Mouse (Mus musculus) common myeloid progenitor, adult 5-6 weeks (primary cell): ENCODE measurements around the gene Olfr1340. TPM values are rescaled to one million over a fixed set of nuclear protein-coding genes. Genes with fewer than 3 reads are reported as not detected.

ENCODE experiments used
- ATAC-seq: replicated peaks from 2 replicates; pipeline ENCODE4 v1.8.0; 2016; ENCODE audit warnings: low read depth, mild to moderate bottlenecking, moderate TSS enrichment, inconsistent platforms; ENCODE audit not compliant: poor library complexity, severe bottlenecking
- total RNA-seq: library from RNA; stranded (forward); fragments of 200-1000, 187-1606 nt; gene quantifications from 2 replicates; pipeline ENCODE4 v1.2.3, GENCODE M21; 2017

Gene Olfr1340
- not detected in 2 replicates for total RNA-seq

DNA sequence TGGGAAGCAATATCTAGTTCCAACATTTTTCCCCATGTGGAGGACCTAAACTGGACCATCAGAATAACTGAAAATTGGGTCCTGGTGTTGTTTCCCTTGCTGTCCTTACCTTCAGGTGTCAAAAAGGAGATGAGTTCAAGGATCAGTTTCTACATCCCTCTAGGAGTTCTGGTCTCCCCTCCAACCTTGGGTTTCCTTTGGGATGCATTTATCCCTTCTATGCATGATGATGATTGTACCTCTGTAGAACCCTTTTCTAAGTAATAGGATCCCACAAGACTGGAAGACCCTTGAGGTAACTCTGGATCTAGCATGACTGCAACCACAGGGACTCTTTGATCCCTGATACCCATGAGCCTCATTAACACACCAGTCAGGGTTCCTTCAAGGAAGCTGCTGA lies at the start of gene Olfr1340:
Olfr1340 (plus strand) TSS at position 301 of the 400 bp plus-strand sequence.
- ATAC-seq: no peak

DNA sequence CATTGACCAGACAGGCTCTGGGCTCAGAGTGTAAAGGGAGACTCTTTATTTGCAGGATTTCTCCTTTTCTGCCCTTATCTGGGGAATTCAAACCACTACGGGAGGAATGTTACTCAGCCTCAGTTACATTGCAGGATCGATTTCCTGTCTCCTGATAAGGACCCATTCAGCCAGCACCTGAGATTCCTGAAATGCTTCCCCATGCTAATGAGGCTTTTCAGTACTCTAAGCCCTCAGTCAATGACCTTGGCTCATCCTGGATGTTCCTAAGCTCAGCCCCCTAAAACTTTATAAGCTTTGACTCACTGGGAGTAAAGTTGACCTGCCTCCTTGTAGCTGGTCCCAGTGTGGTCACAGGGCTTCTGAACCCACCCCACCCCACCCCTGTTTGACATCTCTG lies 32.9 kb upstream of the Olfr1340 start:
- no peak for ATAC-seq

DNA sequence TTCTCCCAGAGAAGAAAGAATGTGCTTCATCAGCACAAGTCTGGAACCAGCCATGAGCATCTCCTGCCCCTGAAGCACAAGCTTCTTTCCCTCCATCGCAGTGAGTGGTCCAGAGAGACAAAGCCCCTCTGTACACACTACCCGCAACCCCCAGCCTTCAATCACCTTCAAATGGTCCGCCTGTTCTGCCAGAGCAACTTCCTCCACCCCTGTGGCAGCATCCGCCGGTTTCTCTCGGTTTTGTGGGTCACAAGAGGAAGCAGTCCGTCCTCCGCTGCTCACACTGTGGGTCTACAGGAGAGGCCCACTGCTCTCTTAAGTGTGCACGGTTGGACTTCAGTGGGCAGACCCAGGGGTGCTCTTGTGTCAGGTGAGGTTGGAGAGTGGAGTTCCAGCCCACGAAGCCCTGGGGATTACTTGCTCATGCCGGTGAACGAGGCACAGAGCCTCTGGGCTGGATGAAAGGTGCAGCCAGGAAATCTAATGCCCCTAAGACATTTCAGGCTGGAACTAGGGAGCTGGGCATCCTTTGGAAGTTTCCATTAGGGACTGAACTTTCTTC lies 27.4 kb upstream of the Olfr1340 start, which contains the start of gene Olfr1342:
Olfr1342 (minus strand) TSS at position 345 of the 562 bp plus-strand sequence.
- peak; percentile 50 for ATAC-seq

GRCm38 (mm10) chr4:118693812-118694211 lies 26.1 kb upstream of the Olfr1340 start:
- no peak for ATAC-seq

DNA sequence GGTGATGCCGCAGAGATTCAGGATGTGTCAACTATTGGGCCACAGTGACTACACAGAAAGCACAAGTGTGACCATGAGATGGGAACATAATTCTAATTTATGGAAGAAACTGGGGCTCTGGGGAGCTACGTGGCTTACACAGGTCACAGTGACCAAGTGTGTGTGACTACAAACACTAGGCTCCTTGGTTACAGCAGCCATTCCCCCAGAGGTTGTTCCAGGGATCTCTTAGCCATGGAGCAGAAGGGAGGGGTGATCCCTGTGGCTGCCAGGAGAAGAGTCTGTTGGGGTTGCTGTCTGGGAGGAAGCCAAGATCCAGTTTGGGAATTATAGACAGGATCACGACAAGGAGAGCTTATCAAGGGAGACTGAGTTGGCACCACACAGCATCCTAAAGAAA lies 16.7 kb upstream of the Olfr1340 start, which contains the start of gene Olfr1341:
Olfr1341 (plus strand) TSS at position 301 of the 400 bp plus-strand sequence.
- ATAC-seq: no peak

DNA sequence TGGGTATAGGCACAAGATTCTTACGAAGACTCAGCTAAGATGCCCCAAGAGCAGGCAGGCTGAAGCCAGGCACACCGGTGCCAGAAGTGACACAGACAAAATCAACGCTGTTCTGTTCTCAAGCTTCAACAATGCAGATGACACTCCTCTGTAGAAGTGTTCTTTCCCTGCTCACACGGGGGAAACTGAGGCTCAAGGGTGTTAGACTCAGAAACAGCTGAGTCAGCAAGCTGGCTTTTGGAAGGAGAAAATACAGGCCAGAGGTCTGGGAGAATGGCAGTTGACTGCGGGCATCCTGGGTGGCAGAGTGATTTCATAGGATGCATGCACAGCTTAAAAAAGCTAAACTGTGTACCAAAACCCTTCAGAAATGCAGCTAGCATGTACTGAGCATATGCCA lies 11.9 kb upstream of the Olfr1340 start:
- no peak for ATAC-seq

- no peak for ATAC-seq
These were observed 8.3 kb upstream of the Olfr1340 start for GRCm38 (mm10) chr4:118711656-118712055.

DNA sequence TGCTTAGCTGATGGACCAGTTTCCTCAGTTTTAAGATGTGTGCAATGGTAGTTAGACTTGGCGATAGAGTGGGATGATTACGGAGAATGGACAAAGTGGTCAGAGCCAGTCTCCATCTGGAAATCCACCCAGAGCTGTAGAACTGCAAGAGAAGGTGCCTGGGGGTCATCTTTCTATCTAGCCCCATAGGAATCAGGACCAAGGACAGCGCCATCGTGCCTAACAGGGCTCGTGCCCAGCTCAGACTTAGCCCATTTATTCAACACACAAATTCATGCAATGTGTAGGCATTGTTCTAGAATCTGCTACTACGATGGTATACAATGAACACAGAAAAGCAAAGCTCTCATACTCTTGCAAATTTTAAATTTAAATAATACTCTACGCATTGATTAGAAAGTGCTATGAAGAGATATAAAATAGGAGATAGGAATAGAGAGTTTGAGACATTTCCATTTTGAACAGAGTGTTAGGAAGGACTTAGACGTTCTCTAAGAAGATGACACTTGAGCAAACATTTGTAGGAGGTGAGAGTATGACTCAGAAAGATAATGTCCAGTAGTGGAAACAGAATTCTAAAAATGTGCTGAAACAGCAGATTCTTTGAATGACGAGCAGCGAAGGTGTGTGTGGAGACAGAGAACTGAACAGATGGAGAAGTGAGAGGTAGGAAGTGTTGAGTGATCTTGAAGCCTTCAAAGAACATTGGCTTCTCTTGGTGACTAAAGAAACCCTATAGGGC lies 2.0 kb downstream of the Olfr1340 start:
- ATAC-seq: no peak

DNA sequence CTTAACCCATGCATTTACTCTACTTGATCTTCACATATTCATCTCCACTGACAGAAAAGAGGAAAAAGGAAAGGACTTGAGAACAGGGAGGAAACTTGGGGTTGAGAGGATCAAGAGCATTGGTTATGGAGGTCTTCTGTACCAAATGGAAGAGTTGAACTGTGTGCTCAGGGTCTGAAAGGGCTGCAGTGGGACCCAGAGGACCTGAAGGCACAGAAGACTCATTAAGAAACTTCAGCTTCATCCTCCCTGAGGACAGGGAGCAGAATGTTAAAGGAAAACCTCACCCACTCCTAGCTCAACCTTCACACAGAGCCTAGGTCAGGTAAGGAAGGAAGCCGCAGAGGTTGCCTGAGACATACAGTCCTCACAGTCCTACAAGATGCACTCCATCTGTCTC lies 11.9 kb downstream of the Olfr1340 start, which contains the start of gene Olfr1339:
Olfr1339 (plus strand) TSS at position 301 of the 400 bp plus-strand sequence.
- ATAC-seq: no peak

- no peak for ATAC-seq
These were observed 19.6 kb downstream of the Olfr1340 start for GRCm38 (mm10) chr4:118739574-118739973.

DNA sequence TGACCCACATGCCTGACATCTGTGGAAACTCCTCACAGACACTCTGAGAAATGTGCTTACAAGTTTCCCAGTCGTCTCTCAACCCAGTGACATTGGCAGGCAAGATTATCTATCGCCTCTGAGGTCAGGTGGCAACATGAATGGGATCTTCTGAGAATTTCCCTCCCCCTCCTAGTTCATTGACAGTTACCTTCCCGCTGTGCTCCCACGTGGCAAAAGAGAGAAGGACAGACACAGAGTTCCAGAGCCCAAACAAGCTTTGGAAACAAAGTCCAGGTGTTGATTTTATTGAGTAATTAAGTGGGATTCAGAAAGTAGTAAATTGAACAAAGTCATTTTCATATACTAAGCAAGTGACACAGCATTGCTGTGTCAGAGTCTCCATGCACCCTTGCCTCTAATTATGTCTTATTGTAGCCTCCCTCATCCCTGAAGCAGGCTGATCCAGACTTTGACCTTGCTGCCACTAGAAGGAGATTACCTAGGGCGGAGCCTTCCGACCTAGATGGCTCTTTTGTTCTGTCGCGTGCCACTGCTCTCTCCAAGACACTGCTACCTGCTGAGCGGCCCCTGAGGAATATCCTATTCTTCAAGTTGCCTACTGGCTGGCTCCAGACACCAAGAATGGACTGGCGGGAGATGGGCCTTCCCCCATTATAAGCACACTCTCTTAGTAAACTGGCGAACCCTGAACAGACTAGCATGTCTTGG lies 21.2 kb downstream of the Olfr1340 start:
- ATAC-seq: no peak

- no peak for ATAC-seq
These were observed 21.9 kb downstream of the Olfr1340 start for GRCm38 (mm10) chr4:118741881-118742280.

- ATAC-seq: no peak
These were observed 38.7 kb downstream of the Olfr1340 start, which contains the start of gene Olfr1338 for GRCm38 (mm10) chr4:118758637-118759036. Gene Olfr1338, minus strand, starts transcription at chr4:118758737.

Other genes with a start within 250 kb of the Olfr1340 start
- gene Tie1, start 230.1 kb upstream of the Olfr1340 start, total RNA-seq: 7.5 and 8.0 TPM in 2 replicates
- not detected in 2 replicates for gene 2610528J11Rik, start 193.1 kb upstream of the Olfr1340 start, total RNA-seq
- gene Tmem125, start 176.1 kb upstream of the Olfr1340 start, total RNA-seq: 0.14 TPM in 1 of 2 replicates, not detected in the other
- gene Cfap57, start 99.4 kb upstream of the Olfr1340 start, total RNA-seq: 0.46 TPM in 1 of 2 replicates, not detected in the other
- 98.3 and 123 TPM in 2 replicates for gene Ebna1bp2, start 99.3 kb upstream of the Olfr1340 start, total RNA-seq
- gene Olfr62, start 61.2 kb upstream of the Olfr1340 start, total RNA-seq: not detected in 2 replicates
- gene Olfr1342, start 27.4 kb upstream of the Olfr1340 start, total RNA-seq: not detected in 2 replicates
- gene Olfr1341, start 16.6 kb upstream of the Olfr1340 start, total RNA-seq: not detected in 2 replicates
- not detected in 2 replicates for gene Olfr1339, start 12.0 kb downstream of the Olfr1340 start, total RNA-seq
- not detected in 2 replicates for gene Olfr1338, start 38.6 kb downstream of the Olfr1340 start, total RNA-seq
- gene Olfr1337, start 62.4 kb downstream of the Olfr1340 start, total RNA-seq: not detected in 2 replicates
- not detected in 2 replicates for gene Olfr1335, start 89.8 kb downstream of the Olfr1340 start, total RNA-seq
- not detected in 2 replicates for gene Olfr1333, start 116.1 kb downstream of the Olfr1340 start, total RNA-seq
- not detected in 2 replicates for gene Olfr1331, start 144.5 kb downstream of the Olfr1340 start, total RNA-seq
- gene Olfr1330, start 168.5 kb downstream of the Olfr1340 start, total RNA-seq: not detected in 2 replicates
- not detected in 2 replicates for gene Olfr1329, start 197.3 kb downstream of the Olfr1340 start, total RNA-seq
- not detected in 2 replicates for gene Olfr1328, start 218.5 kb downstream of the Olfr1340 start, total RNA-seq
- not detected in 2 replicates for gene Lao1, start 241.4 kb downstream of the Olfr1340 start, total RNA-seq